Mouse (Mus musculus): ENCODE measurements around the gene Jph2.

- TF ChIP-seq CTCF (conservative IDR thresholded peaks at IDR 0.05; ENCODE audit: low read length) = no peak
- no peak for TF ChIP-seq POU5F1 (IDR thresholded peaks at IDR 0.05; ENCODE audit: borderline replicate concordance, low read length)
Measured at GRCm38 (mm10) chr2:163443543-163443942, 45.8 kb upstream of the Jph2 start.
